Mouse (Mus musculus): ENCODE results near the gene Gm6034. TPM values are rescaled to one million over a fixed set of nuclear protein-coding genes. Genes with fewer than 3 reads are reported as not detected.
"Not testable (repeated sequence)": the region's sequence is repeated elsewhere in the genome, so short reads cannot be mapped to it uniquely, and the experiment has no call there.

The Gm6034 gene
- polyA plus RNA-seq, 1 experiment, result not detected

GRCm38 (mm10) chr17:36030703-36031582 is 11.8 kb upstream of the Gm6034 start:
- H3K4me3 ChIP-seq (ENCODE audit: insufficient read depth, low read depth, low read length), result peak overlapping the region; percentile 80
- H3K27ac ChIP-seq (replicated peaks; ENCODE audit: low read depth, low read length), result 0 out of 2 replicates have a peak overlapping the region, but pooled peaks have one; percentile 20
- not testable (repeated sequence) for H3K4me1 ChIP-seq (ENCODE audit: control insufficient read depth, insufficient read depth, insufficient read length, low read length)

GRCm38 (mm10) chr17:36031583-36032331 is 11.0 kb upstream of the Gm6034 start:
- H3K27ac ChIP-seq (replicated peaks; ENCODE audit: low read depth, low read length), result peak overlapping the region; percentile 57
- not testable (repeated sequence) for H3K4me1 ChIP-seq (ENCODE audit: control insufficient read depth, insufficient read depth, insufficient read length, low read length)
- H3K4me3 ChIP-seq (ENCODE audit: insufficient read depth, low read depth, low read length), result peak overlapping the region; percentile 80

- Histone ChIP-seq H3K27ac (replicated peaks; ENCODE audit: low read depth, low read length) (peak within 1 kb of the TSS; percentile 57), H3K4me3 (ENCODE audit: insufficient read depth, low read depth, low read length) (peak within 1 kb of the TSS; percentile 80)
- not testable (repeated sequence) for H3K4me1 ChIP-seq (ENCODE audit: control insufficient read depth, insufficient read depth, insufficient read length, low read length)
Measured at GRCm38 (mm10) chr17:36032351-36032875, 10.3 kb upstream of the Gm6034 start, which contains the start of gene H2-T23. Gene H2-T23, minus strand, starts transcription at chr17:36032855.

- H3K27ac ChIP-seq (replicated peaks; ENCODE audit: low read depth, low read length); H3K4me3 ChIP-seq (ENCODE audit: insufficient read depth, low read depth, low read length); H3K4me1 ChIP-seq (ENCODE audit: control insufficient read depth, insufficient read depth, insufficient read length, low read length): not testable (repeated sequence)
Measured at GRCm38 (mm10) chr17:36034524-36034923, 8.2 kb upstream of the Gm6034 start.

GRCm38 (mm10) chr17:36035010-36035638 is 7.6 kb upstream of the Gm6034 start:
- not testable (repeated sequence) for H3K27ac ChIP-seq (replicated peaks; ENCODE audit: low read depth, low read length); H3K4me3 ChIP-seq (ENCODE audit: insufficient read depth, low read depth, low read length); H3K4me1 ChIP-seq (ENCODE audit: control insufficient read depth, insufficient read depth, insufficient read length, low read length)

GRCm38 (mm10) chr17:36036126-36036525 is 6.6 kb upstream of the Gm6034 start:
- H3K4me1 ChIP-seq (ENCODE audit: control insufficient read depth, insufficient read depth, insufficient read length, low read length); H3K27ac ChIP-seq (replicated peaks; ENCODE audit: low read depth, low read length); H3K4me3 ChIP-seq (ENCODE audit: insufficient read depth, low read depth, low read length): not testable (repeated sequence)

GRCm38 (mm10) chr17:36040604-36041003 is 2.2 kb upstream of the Gm6034 start:
- not testable (repeated sequence) for H3K27ac ChIP-seq (replicated peaks; ENCODE audit: low read depth, low read length); H3K4me3 ChIP-seq (ENCODE audit: insufficient read depth, low read depth, low read length); H3K4me1 ChIP-seq (ENCODE audit: control insufficient read depth, insufficient read depth, insufficient read length, low read length)

GRCm38 (mm10) chr17:36042055-36042454 is 706 bp upstream of the Gm6034 start:
- not testable (repeated sequence) for H3K27ac ChIP-seq (replicated peaks; ENCODE audit: low read depth, low read length)

GRCm38 (mm10) chr17:36043286-36043685 is 525 bp downstream of the Gm6034 start:
- H3K4me1 ChIP-seq (ENCODE audit: control insufficient read depth, insufficient read depth, insufficient read length, low read length), result peaks cover 4% of the 10 kb centered on the region; the same call in 1 of the 2 replicates
- peak overlapping the region; percentile 68 for H3K4me3 ChIP-seq (ENCODE audit: insufficient read depth, low read depth, low read length)
- peak overlapping the region; percentile 89 for H3K27ac ChIP-seq (replicated peaks; ENCODE audit: low read depth, low read length)

More at GRCm38 (mm10) chr17:36042055-36042454, 706 bp upstream of the Gm6034 start:
- not testable (repeated sequence) for H3K4me1 ChIP-seq (ENCODE audit: control insufficient read depth, insufficient read depth, insufficient read length, low read length)
- H3K4me3 ChIP-seq (ENCODE audit: insufficient read depth, low read depth, low read length), result peak overlapping the region; percentile 60

GRCm38 (mm10) chr17:36057927-36058326 is 15.2 kb downstream of the Gm6034 start:
- not testable (repeated sequence) for H3K27ac ChIP-seq (replicated peaks; ENCODE audit: low read depth, low read length); H3K4me1 ChIP-seq (ENCODE audit: control insufficient read depth, insufficient read depth, insufficient read length, low read length); H3K4me3 ChIP-seq (ENCODE audit: insufficient read depth, low read depth, low read length)

- not testable (repeated sequence) for H3K4me3 ChIP-seq (ENCODE audit: insufficient read depth, low read depth, low read length); H3K27ac ChIP-seq (replicated peaks; ENCODE audit: low read depth, low read length); H3K4me1 ChIP-seq (ENCODE audit: control insufficient read depth, insufficient read depth, insufficient read length, low read length)
Measured at GRCm38 (mm10) chr17:36058362-36058761, 15.6 kb downstream of the Gm6034 start, which contains the start of gene Gm11127. Gene Gm11127, minus strand, starts transcription at chr17:36058371.

GRCm38 (mm10) chr17:36060829-36061228 is 18.1 kb downstream of the Gm6034 start:
- H3K4me3 ChIP-seq (ENCODE audit: insufficient read depth, low read depth, low read length), result no peak overlapping the region
- H3K27ac ChIP-seq (replicated peaks; ENCODE audit: low read depth, low read length), result no peak overlapping the region
- no peaks in the 10 kb centered on the region for H3K4me1 ChIP-seq (ENCODE audit: control insufficient read depth, insufficient read depth, insufficient read length, low read length)

- H3K27ac ChIP-seq (replicated peaks; ENCODE audit: low read depth, low read length); H3K4me3 ChIP-seq (ENCODE audit: insufficient read depth, low read depth, low read length); H3K4me1 ChIP-seq (ENCODE audit: control insufficient read depth, insufficient read depth, insufficient read length, low read length): not testable (repeated sequence)
Measured at GRCm38 (mm10) chr17:36081901-36082300, 39.1 kb downstream of the Gm6034 start.

GRCm38 (mm10) chr17:36082519-36083232 is 39.9 kb downstream of the Gm6034 start:
- H3K27ac ChIP-seq (replicated peaks; ENCODE audit: low read depth, low read length); H3K4me1 ChIP-seq (ENCODE audit: control insufficient read depth, insufficient read depth, insufficient read length, low read length): not testable (repeated sequence)
- peak overlapping the region; percentile 46; the same call in 1 of the 2 replicates for H3K4me3 ChIP-seq (ENCODE audit: insufficient read depth, low read depth, low read length)

Data from brown adipose tissue, adult 24 weeks (tissue).